Mouse (Mus musculus) induced T-regulatory cell, adult 2 months (primary cell): Measurements from ENCODE around the gene Mapk8.
A peak's percentile ranks its signal among the peaks of the same experiment; 100 is the strongest.

ENCODE experiments used
- DNase-seq: peaks from one replicate; pipeline ENCODE4 v3.0.0-alpha.2; 2012; ENCODE audit warnings: low read depth

The Mapk8 gene

GRCm38 (mm10) chr14:33347738-33348137 lies 99.2 kb downstream of the Mapk8 start:
- no peak for DNase-seq

GRCm38 (mm10) chr14:33346546-33346945 lies 100.4 kb downstream of the Mapk8 start:
- DNase-seq: no peak

GRCm38 (mm10) chr14:33343131-33343725 lies 103.7 kb downstream of the Mapk8 start:
- DNase-seq: no peak

- DNase-seq: no peak
These were observed 108.3 kb downstream of the Mapk8 start for GRCm38 (mm10) chr14:33338684-33339083.

GRCm38 (mm10) chr14:33335733-33336132 lies 111.2 kb downstream of the Mapk8 start:
- no peak for DNase-seq

- DNase-seq: no peak
These were observed 112.6 kb downstream of the Mapk8 start for GRCm38 (mm10) chr14:33334402-33334801.

GRCm38 (mm10) chr14:33333833-33334232 lies 113.1 kb downstream of the Mapk8 start:
- DNase-seq: peak; percentile 60

- no peak for DNase-seq
These were observed 115.3 kb downstream of the Mapk8 start for GRCm38 (mm10) chr14:33331627-33332026.

- no peak for DNase-seq
These were observed 116.0 kb downstream of the Mapk8 start for GRCm38 (mm10) chr14:33330986-33331385.

GRCm38 (mm10) chr14:33329297-33329805 lies 117.6 kb downstream of the Mapk8 start:
- no peak for DNase-seq

GRCm38 (mm10) chr14:33328369-33328768 lies 118.6 kb downstream of the Mapk8 start:
- no peak for DNase-seq
